Comparison of ENCODE assay signal across 8 mouse cellular contexts in genomic region chr1:75478916-75479634, GRCm38 (mm10). TPM values are rescaled to one million over a fixed set of nuclear protein-coding genes. Genes with fewer than 3 reads are reported as not detected.
DNase-seq lines count a peak whose midpoint lies in the region; ATAC-seq and TF ChIP-seq lines count a peak whose summit lies in the region.

Gene Chpf, minus strand, starts transcription at chr1:75479307.
Gene Tmem198, plus strand, starts transcription at chr1:75479532.

- DNase-seq in A20 (ENCODE audit: low read depth, low spot score), result peak; percentile 98
- DNase-seq in embryonic facial prominence, embryonic 14.5 days (ENCODE audit: low spot score), result peak; percentile 99
- DNase-seq in heart, adult 8-10 months (ENCODE audit: low spot score), result peak; percentile 92
- DNase-seq in kidney, adult 8-10 months, result peak; percentile 95 to 97
- peak; percentile 94 for DNase-seq in spleen, adult 18-20 months

- no peaks in the 10 kb centered on the region; the same call in 1 of the 2 replicates for H3K4me1 ChIP-seq in bone marrow, adult 2 months (ENCODE audit: control insufficient read depth, insufficient read depth, low read length)
- peaks cover 9% of the 10 kb centered on the region for H3K4me1 ChIP-seq in embryonic facial prominence, embryonic 14.5 days (ENCODE audit: control insufficient read depth, insufficient read depth, low read length)
- H3K4me1 ChIP-seq in limb, embryonic 12.5 days (replicated peaks), result peaks cover 26% of the 10 kb centered on the region
- peaks cover 51% of the 10 kb centered on the region for H3K4me1 ChIP-seq in midbrain, embryonic 15.5 days

- peaks cover 31% of the 10 kb centered on the region for H3K27me3 ChIP-seq in embryonic facial prominence, embryonic 14.5 days (replicated peaks; ENCODE audit: control insufficient read depth, insufficient read depth, low read length)
- peaks cover 53% of the 10 kb centered on the region for H3K27me3 ChIP-seq in limb, embryonic 12.5 days
- H3K27me3 ChIP-seq in midbrain, embryonic 15.5 days (replicated peaks), result 0 out of 2 replicates have a peak, but pooled peaks cover 7% of the 10 kb centered on the region

- H3K9me3 ChIP-seq in embryonic facial prominence, embryonic 14.5 days (ENCODE audit: control insufficient read depth, low read length), result no peaks in the 10 kb centered on the region
- H3K9me3 ChIP-seq in limb, embryonic 12.5 days, result no peaks in the 10 kb centered on the region
- no peaks in the 10 kb centered on the region for H3K9me3 ChIP-seq in midbrain, embryonic 15.5 days

- H3K36me3 ChIP-seq in embryonic facial prominence, embryonic 14.5 days (ENCODE audit: control insufficient read depth, insufficient read depth, low read length), result peaks cover 32% of the 10 kb centered on the region
- peaks cover 28% of the 10 kb centered on the region for H3K36me3 ChIP-seq in limb, embryonic 12.5 days
- H3K36me3 ChIP-seq in midbrain, embryonic 15.5 days (replicated peaks), result peaks cover 22% of the 10 kb centered on the region

- peak within 1 kb of the TSS; percentile 79 for H3K9ac ChIP-seq in embryonic facial prominence, embryonic 14.5 days (ENCODE audit: low read depth, low read length)
- H3K9ac ChIP-seq in limb, embryonic 12.5 days (replicated peaks), result peak within 1 kb of the TSS; percentile 74
- peak within 1 kb of the TSS; percentile 63 for H3K9ac ChIP-seq in midbrain, embryonic 15.5 days

- peak within 1 kb of the TSS; percentile 70 for H3K4me3 ChIP-seq in bone marrow, adult 2 months (replicated peaks; ENCODE audit: control insufficient read depth, low read depth, low read length)
- H3K4me3 ChIP-seq in embryonic facial prominence, embryonic 14.5 days (ENCODE audit: low read depth, low read length), result peak within 1 kb of the TSS; percentile 80
- H3K4me3 ChIP-seq in limb, embryonic 12.5 days (replicated peaks), result peak within 1 kb of the TSS; percentile 59
- H3K4me3 ChIP-seq in midbrain, embryonic 15.5 days, result peak within 1 kb of the TSS; percentile 71

- no peak for TF ChIP-seq CTCF in bone marrow, adult 2 months (IDR thresholded peaks at IDR 0.05; ENCODE audit: control insufficient read depth, insufficient read depth, low read length)

- peak; percentile 12; the same call in 1 of the 2 replicates for TF ChIP-seq POLR2A in bone marrow, adult 2 months (IDR thresholded peaks at IDR 0.05; ENCODE audit: borderline replicate concordance, control insufficient read depth, low read depth, low read length)

- ATAC-seq in embryonic facial prominence, embryonic 14.5 days (ENCODE audit: low read depth), result peak; percentile 91
- ATAC-seq in limb, embryonic 12.5 days (ENCODE audit: insufficient number of reproducible peaks, insufficient read depth, low FRiP score, low TSS enrichment, low read depth), result peak; percentile 90
- ATAC-seq in midbrain, embryonic 15.5 days (replicated peaks), result peak; percentile 91

- peak within 1 kb of the TSS; percentile 71 for H3K4me2 ChIP-seq in embryonic facial prominence, embryonic 14.5 days (ENCODE audit: low read depth, low read length)
- H3K4me2 ChIP-seq in limb, embryonic 12.5 days, result peak within 1 kb of the TSS; percentile 90
- H3K4me2 ChIP-seq in midbrain, embryonic 15.5 days, result peak within 1 kb of the TSS; percentile 87

- WGBS in bone marrow, adult 2 months, result under 1% methylated on average over 72 of the region's 76 CpGs
- WGBS in embryonic facial prominence, embryonic 14.5 days, result 0% methylated on average over 21 of the region's 76 CpGs
- under 1% methylated on average over 70 of the region's 76 CpGs for WGBS in limb, embryonic 12.5 days
- WGBS in midbrain, embryonic 15.5 days, result under 1% methylated on average over 73 of the region's 76 CpGs

- peak within 1 kb of the TSS; percentile 26; the same call in 1 of the 2 replicates for H3K27ac ChIP-seq in bone marrow, adult 2 months (ENCODE audit: control insufficient read depth, insufficient read depth, low read depth, low read length, poor library complexity)
- peak within 1 kb of the TSS; percentile 64 for H3K27ac ChIP-seq in embryonic facial prominence, embryonic 14.5 days (replicated peaks; ENCODE audit: low read depth, low read length)
- H3K27ac ChIP-seq in limb, embryonic 12.5 days, result peak within 1 kb of the TSS; percentile 74
- peak within 1 kb of the TSS; percentile 84 for H3K27ac ChIP-seq in midbrain, embryonic 15.5 days

RNA-seq across cellular contexts. Expression of gene Chpf, which starts in this region (rescaled TPM):
- polyA plus RNA-seq in bone marrow, adult 2 months (2011; ENCODE audit: insufficient read depth, insufficient read length, low replicate concordance, missing spikeins), result 2.1 and 4.7 TPM in 2 replicates
- polyA plus RNA-seq in embryonic facial prominence, embryonic 14.5 days (2014; fragmentation: Nextera tagmentation; extraction: Ambion mirVana), result 65.1 and 66.0 TPM in 2 replicates
- 10 to 100 TPM; 22.4 to 23.9 (median 23.6) TPM for total RNA-seq in heart, adult 8-10 months (2022)
- 22.1 and 27.1 TPM in 2 replicates for polyA plus RNA-seq in limb, embryonic 12.5 days (2016; fragmentation: Nextera tagmentation; extraction: Ambion mirVana)
- 42.3 and 45.8 TPM in 2 replicates for polyA plus RNA-seq in midbrain, embryonic 15.5 days (2015; fragmentation: Nextera tagmentation; extraction: Ambion mirVana)

RNA-seq across cellular contexts. Expression of gene Tmem198, which starts in this region (rescaled TPM):
- not detected in 2 replicates for polyA plus RNA-seq in bone marrow, adult 2 months (2011; ENCODE audit: insufficient read depth, insufficient read length, low replicate concordance, missing spikeins)
- polyA plus RNA-seq in embryonic facial prominence, embryonic 14.5 days (2014; fragmentation: Nextera tagmentation; extraction: Ambion mirVana), result 1.3 and 1.6 TPM in 2 replicates
- total RNA-seq in heart, adult 8-10 months (2022), result under 1 TPM; 0.31 to 0.75 (median 0.42) TPM
- 0.36 and 0.74 TPM in 2 replicates for polyA plus RNA-seq in limb, embryonic 12.5 days (2016; fragmentation: Nextera tagmentation; extraction: Ambion mirVana)
- polyA plus RNA-seq in midbrain, embryonic 15.5 days (2015; fragmentation: Nextera tagmentation; extraction: Ambion mirVana), result 59.2 and 60.0 TPM in 2 replicates

Comparison
In these comparisons a context has a peak if more than half of its experiments do, and no peak if none do; other contexts are left out.
1. Peak in every context shown above with its lines: DNase-seq, ATAC-seq, H3K4me3 ChIP-seq and H3K27ac ChIP-seq.
2. RNA of gene Tmem198 (polyA plus RNA-seq): 59.2 to 60.0 TPM in midbrain, embryonic 15.5 days; 1.3 to 1.6 TPM in embryonic facial prominence, embryonic 14.5 days, 0.36 to 0.74 TPM in limb, embryonic 12.5 days and not detected in bone marrow, adult 2 months; every median in the first group is over 10 times any median in the second.
3. H3K27ac ChIP-seq: peak in every context shown above with its lines; median percentile 84 in midbrain, embryonic 15.5 days; 74 in limb, embryonic 12.5 days; 64 in embryonic facial prominence, embryonic 14.5 days; 26 in bone marrow, adult 2 months.